Mouse (Mus musculus) liver, postnatal 0 days (tissue): Measurements from ENCODE around the gene Zg16. TPM values are rescaled to one million over a fixed set of nuclear protein-coding genes. Genes with fewer than 3 reads are reported as not detected.
A peak's percentile ranks its signal among the peaks of the same experiment; 100 is the strongest.

Source experiments
- ATAC-seq: fragments of 200-750 bp; cut with Nextera tagmentation; 2 replicates; pipeline ENCODE4 v1.8.0; 2017; ENCODE audit warnings: mild to moderate bottlenecking, moderate library complexity
- DNase-seq: peaks from one replicate; pipeline ENCODE4 v3.0.0-alpha.2; 2016
- H3K27ac ChIP-seq: fragments of 300-500 bp; sonication (generic); 2 replicates; pipeline ENCODE4 v1.5.1; 2014; ENCODE audit warnings: antibody characterized with exemption, moderate library complexity, mild to moderate bottlenecking, low read depth
- H3K27me3 ChIP-seq: fragments of 300-500 bp; sonication (generic); 2 replicates; pipeline ENCODE4 v1.6.1; 2014; ENCODE audit warnings: low read length, control low read depth, mixed read lengths; ENCODE audit not compliant: insufficient read depth
- H3K36me3 ChIP-seq: fragments of 300-500 bp; sonication (generic); replicated peaks from 2 replicates; pipeline ENCODE4 v1.6.1; 2014; ENCODE audit warnings: mild to moderate bottlenecking, control low read depth, low read length, moderate library complexity, mixed read lengths; ENCODE audit not compliant: insufficient read depth
- H3K4me1 ChIP-seq: fragments of 300-500 bp; sonication (generic); 2 replicates; pipeline ENCODE4 v1.6.1; 2014; ENCODE audit warnings: antibody characterized with exemption, mild to moderate bottlenecking, control low read depth; ENCODE audit not compliant: insufficient read depth
- H3K4me2 ChIP-seq: fragments of 300-500 bp; sonication (generic); 2 replicates; pipeline ENCODE4 v1.6.1; 2014; ENCODE audit warnings: low read depth, mild to moderate bottlenecking, low read length, moderate library complexity, mixed read lengths
- H3K4me3 ChIP-seq: fragments of 300-500 bp; sonication (generic); 2 replicates; pipeline ENCODE4 v1.5.1; 2014; ENCODE audit warnings: low read depth, low read length
- H3K9ac ChIP-seq: fragments of 300-500 bp; sonication (generic); replicated peaks from 2 replicates; pipeline ENCODE4 v1.6.1; 2014; ENCODE audit warnings: mild to moderate bottlenecking, moderate library complexity
- H3K9me3 ChIP-seq: fragments of 300-500 bp; sonication (generic); 2 replicates; pipeline ENCODE4 v1.6.1; 2016; ENCODE audit warnings: mild to moderate bottlenecking, control low read depth, low read length, mixed read lengths
- CTCF ChIP-seq: sonication (generic); IDR thresholded peaks from 2 replicates; pipeline ENCODE4 v1.5.1; 2016; ENCODE audit warnings: antibody characterized with exemption, low read depth
- EP300 ChIP-seq: IDR thresholded peaks from 2 replicates; pipeline ENCODE4 v1.6.1; 2016; ENCODE audit warnings: antibody characterized with exemption, low read depth, mild to moderate bottlenecking
- WGBS: fragments of 180-500 bp; shearing (Covaris S2); extraction: QIAGEN DNeasy Blood & Tissue Kit; methylation state at CpG from one replicate; pipeline ENCODE4 v1.1.7; 2014; ENCODE audit not compliant: insufficient replicate concordance; 5-methylcytosine and 5-hydroxymethylcytosine counted together
- polyA plus RNA-seq: library from polyadenylated mRNA; unstranded; fragments of >200 nt; fragmentation: Nextera tagmentation; extraction: Ambion mirVana; gene quantifications from 2 replicates; pipeline ENCODE4 v1.2.1, GENCODE M21; 2015

Gene Zg16
- polyA plus RNA-seq, 1 experiment from 2014 or later = 0.59 TPM

- no peaks in the 10 kb centered on the region for H3K36me3 ChIP-seq
- H3K27me3 ChIP-seq = no peaks in the 10 kb centered on the region
- peak within 1 kb of the TSS; percentile 68 for H3K9ac ChIP-seq
- H3K4me1 ChIP-seq = peaks cover 22% of the 10 kb centered on the region
- H3K4me3 ChIP-seq = peak within 1 kb of the TSS; percentile 48
- DNase-seq (peak; percentile 70), ATAC-seq (peak; percentile 78)
- peaks cover 6% of the 10 kb centered on the region; the same call in 1 of the 2 replicates for H3K9me3 ChIP-seq
- WGBS = 28% methylated on average over 7 of the region's 7 CpGs
- peak within 1 kb of the TSS; percentile 64 for H3K4me2 ChIP-seq
- TF ChIP-seq EP300 (0 out of 2 replicates have a peak, but pooled peaks have one; percentile 33), CTCF (no peak)
- H3K27ac ChIP-seq = peak within 1 kb of the TSS; percentile 97
Observed at GRCm38 (mm10) chr7:127121911-127122270, 34.8 kb upstream of the Zg16 start, which contains the start of gene Qprt. Qprt (minus strand) TSS chr7:127122226.

- H3K27me3 ChIP-seq = no peaks in the 10 kb centered on the region
- H3K27ac ChIP-seq = peak overlapping the region; percentile 97
- peak; percentile 73 for DNase-seq
Observed at GRCm38 (mm10) chr7:127121061-127121910, 34.2 kb upstream of the Zg16 start.

GRCm38 (mm10) chr7:127118671-127119445 is 31.7 kb upstream of the Zg16 start:
- H3K27ac ChIP-seq = peak overlapping the region; percentile 97
- ATAC-seq = peak; percentile 53

More at GRCm38 (mm10) chr7:127121061-127121910, 34.2 kb upstream of the Zg16 start:
- peak; percentile 86 for ATAC-seq
- H3K9ac ChIP-seq = peak overlapping the region; percentile 68
- no peak for TF ChIP-seq CTCF
- TF ChIP-seq EP300 = no peak; the same call in 1 of the 2 replicates
- no peaks in the 10 kb centered on the region for H3K36me3 ChIP-seq
- peak overlapping the region; percentile 64 for H3K4me2 ChIP-seq
- peak overlapping the region; percentile 48 for H3K4me3 ChIP-seq
- peaks cover 6% of the 10 kb centered on the region; the same call in 1 of the 2 replicates for H3K9me3 ChIP-seq
- peaks cover 22% of the 10 kb centered on the region for H3K4me1 ChIP-seq
- WGBS = 46% methylated on average over 21 of the region's 21 CpGs

GRCm38 (mm10) chr7:127117948-127118347 is 30.8 kb upstream of the Zg16 start:
- Histone ChIP-seq H3K27me3 (no peaks in the 10 kb centered on the region), H3K36me3 (no peaks in the 10 kb centered on the region), H3K4me3 (no peak overlapping the region), H3K4me2 (no peak overlapping the region; the same call in 1 of the 2 replicates), H3K4me1 (peaks cover 36% of the 10 kb centered on the region), H3K9ac (peak overlapping the region; percentile 30; the same call in 1 of the 2 replicates), H3K27ac (peak overlapping the region; percentile 97), H3K9me3 (no peaks in the 10 kb centered on the region)
- no peak for DNase-seq
- TF ChIP-seq CTCF = peak; percentile 56
- TF ChIP-seq EP300 = no peak
- ATAC-seq = peak; percentile 18
- WGBS = 50% methylated on average over 5 of the region's 5 CpGs

More at GRCm38 (mm10) chr7:127118671-127119445, 31.7 kb upstream of the Zg16 start:
- Histone ChIP-seq H3K9me3 (no peaks in the 10 kb centered on the region), H3K36me3 (no peaks in the 10 kb centered on the region), H3K4me2 (peak overlapping the region; percentile 8; the same call in 1 of the 2 replicates), H3K4me1 (peaks cover 29% of the 10 kb centered on the region), H3K27me3 (no peaks in the 10 kb centered on the region), H3K9ac (peak overlapping the region; percentile 30; the same call in 1 of the 2 replicates), H3K4me3 (no peak overlapping the region)
- no peak for DNase-seq
- TF ChIP-seq CTCF (no peak), EP300 (no peak)
- WGBS = 53% methylated on average over 14 of the region's 14 CpGs

- ATAC-seq = no peak
- no peaks in the 10 kb centered on the region for H3K36me3 ChIP-seq
- no peaks in the 10 kb centered on the region for H3K27me3 ChIP-seq
- H3K4me1 ChIP-seq = peaks cover 34% of the 10 kb centered on the region
- TF ChIP-seq CTCF = no peak
- TF ChIP-seq EP300 = no peak
- no peak overlapping the region for H3K4me2 ChIP-seq
- no peak overlapping the region; the same call in 1 of the 2 replicates for H3K9ac ChIP-seq
- WGBS = 57% methylated on average over 11 of the region's 11 CpGs
- DNase-seq = no peak
- H3K27ac ChIP-seq = 0 out of 2 replicates have a peak overlapping the region, but pooled peaks have one; percentile 8
- H3K9me3 ChIP-seq = no peaks in the 10 kb centered on the region
- no peak overlapping the region for H3K4me3 ChIP-seq
Observed at GRCm38 (mm10) chr7:127116331-127116935, 29.3 kb upstream of the Zg16 start.
